Mouse (Mus musculus): ENCODE measurements around the gene Osbpl6. TPM values are rescaled to one million over a fixed set of nuclear protein-coding genes. Genes with fewer than 3 reads are reported as not detected.
A peak's percentile ranks its signal among the peaks of the same experiment; 100 is the strongest.

The Osbpl6 gene
- polyA plus RNA-seq, 1 experiment from 2014 or later = 49.4 TPM

DNA sequence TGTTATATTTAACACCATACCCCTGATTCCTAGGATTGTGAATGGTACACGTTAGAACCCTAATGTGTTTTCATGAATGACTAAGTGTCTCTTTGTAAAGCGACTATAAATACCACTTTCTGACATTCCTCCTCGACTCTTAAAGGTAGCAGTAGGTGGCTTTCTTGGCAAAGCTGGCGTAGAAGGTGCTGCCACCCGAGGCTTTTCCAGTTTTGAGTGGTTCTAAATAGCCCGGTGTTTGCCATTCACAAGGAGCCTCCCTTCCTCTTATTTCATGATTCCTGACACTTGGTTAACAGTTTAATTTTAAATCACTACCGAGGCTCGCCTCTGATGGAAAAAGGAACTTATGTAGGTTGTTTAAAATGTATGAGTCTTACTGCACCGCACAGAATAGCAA is 64.1 kb downstream of the Osbpl6 start:
- Histone ChIP-seq H3K36me3 (ENCODE audit: control insufficient read depth, insufficient read depth, low read length) (no peaks in the 10 kb centered on the region), H3K9me3 (ENCODE audit: control insufficient read depth, low read length) (no peaks in the 10 kb centered on the region), H3K4me2 (ENCODE audit: low read depth, low read length) (no peak overlapping the region), H3K27me3 (ENCODE audit: control insufficient read depth, insufficient read depth, low read length) (no peaks in the 10 kb centered on the region), H3K4me3 (ENCODE audit: low read depth, low read length) (no peak overlapping the region), H3K9ac (replicated peaks; ENCODE audit: low read depth, low read length) (no peak overlapping the region), H3K27ac (ENCODE audit: low read depth, low read length) (no peak overlapping the region), H3K4me1 (ENCODE audit: control insufficient read depth, insufficient read depth, low read length) (no peaks in the 10 kb centered on the region)
- 76% methylated on average over 9 of the region's 9 CpGs for WGBS
- ATAC-seq (ENCODE audit: low read depth) = no peak

DNA sequence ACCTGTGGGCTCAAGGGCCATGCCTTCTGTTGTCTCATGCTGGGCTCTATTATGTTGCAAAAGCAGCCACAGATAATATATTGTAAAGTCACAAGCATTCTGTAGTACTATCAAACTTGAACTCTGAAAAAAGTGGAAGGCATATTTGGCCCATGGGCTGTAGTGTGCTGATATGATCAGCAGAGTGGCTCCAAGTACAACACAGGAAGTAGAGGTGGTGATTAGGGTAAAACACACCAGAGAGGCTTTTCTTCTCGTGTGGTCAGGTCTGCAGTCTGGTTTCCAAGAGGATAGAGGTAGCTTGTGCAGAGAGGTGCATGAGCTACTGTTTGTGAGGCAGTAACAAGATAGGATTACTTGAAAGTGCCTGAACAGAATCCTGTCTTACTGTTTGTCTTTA is 69.5 kb downstream of the Osbpl6 start:
- Histone ChIP-seq H3K27me3 (ENCODE audit: control insufficient read depth, insufficient read depth, low read length) (no peaks in the 10 kb centered on the region), H3K9ac (replicated peaks; ENCODE audit: low read depth, low read length) (no peak overlapping the region), H3K4me2 (ENCODE audit: low read depth, low read length) (no peak overlapping the region), H3K36me3 (ENCODE audit: control insufficient read depth, insufficient read depth, low read length) (no peaks in the 10 kb centered on the region), H3K27ac (ENCODE audit: low read depth, low read length) (no peak overlapping the region), H3K9me3 (ENCODE audit: control insufficient read depth, low read length) (no peaks in the 10 kb centered on the region), H3K4me3 (ENCODE audit: low read depth, low read length) (no peak overlapping the region), H3K4me1 (ENCODE audit: control insufficient read depth, insufficient read depth, low read length) (no peaks in the 10 kb centered on the region)
- no peak for ATAC-seq (ENCODE audit: low read depth)
- 85% methylated on average over 1 of the region's 1 CpGs for WGBS

GRCm38 (mm10) chr2:76488764-76489163 is 82.5 kb downstream of the Osbpl6 start:
- no peak overlapping the region for H3K9ac ChIP-seq (replicated peaks; ENCODE audit: low read depth, low read length)
- no peak overlapping the region for H3K27ac ChIP-seq (ENCODE audit: low read depth, low read length)
- peaks cover 12% of the 10 kb centered on the region; the same call in 1 of the 2 replicates for H3K4me1 ChIP-seq (ENCODE audit: control insufficient read depth, insufficient read depth, low read length)
- H3K4me2 ChIP-seq (ENCODE audit: low read depth, low read length) = no peak overlapping the region
- no peak overlapping the region for H3K4me3 ChIP-seq (ENCODE audit: low read depth, low read length)
- H3K9me3 ChIP-seq (ENCODE audit: control insufficient read depth, low read length) = no peaks in the 10 kb centered on the region
- H3K27me3 ChIP-seq (ENCODE audit: control insufficient read depth, insufficient read depth, low read length) = no peaks in the 10 kb centered on the region
- H3K36me3 ChIP-seq (ENCODE audit: control insufficient read depth, insufficient read depth, low read length) = no peaks in the 10 kb centered on the region
- 82% methylated on average over 4 of the region's 4 CpGs for WGBS
- ATAC-seq (ENCODE audit: low read depth) = no peak

DNA sequence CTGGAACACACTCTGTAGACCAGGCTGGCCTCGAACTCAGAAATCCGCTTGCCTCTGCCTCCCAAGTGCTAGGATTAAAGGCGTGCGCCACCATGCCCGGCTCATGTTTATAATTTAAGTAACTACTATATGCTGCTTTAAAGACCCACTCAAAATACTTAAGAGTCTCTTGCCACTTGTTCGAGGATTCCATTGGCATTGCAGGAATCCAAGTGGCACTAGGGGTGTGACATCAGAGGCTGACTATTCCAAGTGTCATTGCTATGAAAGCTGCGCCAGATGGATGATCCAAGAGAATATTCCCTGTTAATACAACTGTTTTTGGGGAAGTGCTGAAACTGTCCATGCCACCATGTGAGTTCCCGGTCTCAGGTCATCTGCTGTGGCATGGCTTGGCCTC is 83.9 kb downstream of the Osbpl6 start:
- H3K36me3 ChIP-seq (ENCODE audit: control insufficient read depth, insufficient read depth, low read length) = no peaks in the 10 kb centered on the region
- WGBS = 98% methylated on average over 8 of the region's 8 CpGs
- no peaks in the 10 kb centered on the region for H3K27me3 ChIP-seq (ENCODE audit: control insufficient read depth, insufficient read depth, low read length)
- no peak overlapping the region for H3K4me2 ChIP-seq (ENCODE audit: low read depth, low read length)
- no peak for ATAC-seq (ENCODE audit: low read depth)
- no peak overlapping the region for H3K4me3 ChIP-seq (ENCODE audit: low read depth, low read length)
- H3K4me1 ChIP-seq (ENCODE audit: control insufficient read depth, insufficient read depth, low read length) = peaks cover 12% of the 10 kb centered on the region; the same call in 1 of the 2 replicates
- no peak overlapping the region for H3K27ac ChIP-seq (ENCODE audit: low read depth, low read length)
- no peak overlapping the region for H3K9ac ChIP-seq (replicated peaks; ENCODE audit: low read depth, low read length)
- H3K9me3 ChIP-seq (ENCODE audit: control insufficient read depth, low read length) = no peaks in the 10 kb centered on the region

DNA sequence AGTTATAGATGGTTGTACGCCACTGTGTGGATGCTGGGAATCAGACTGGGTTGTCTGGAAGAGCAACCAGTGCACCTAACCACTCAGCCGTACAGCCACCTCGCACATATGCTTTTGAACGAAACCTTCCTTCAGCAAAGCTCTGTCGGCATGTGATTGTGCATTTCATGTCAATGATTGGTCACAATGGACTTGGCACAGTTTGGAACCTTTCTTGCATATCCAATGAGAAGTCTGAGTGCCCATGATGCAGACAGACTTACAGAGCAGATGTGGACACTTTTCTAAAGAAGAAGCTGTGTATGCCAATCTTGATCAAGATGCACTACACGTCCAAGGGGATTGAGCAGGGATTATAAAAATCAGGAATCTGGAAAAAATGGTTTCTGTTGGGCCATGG is 85.1 kb downstream of the Osbpl6 start:
- Histone ChIP-seq H3K9ac (replicated peaks; ENCODE audit: low read depth, low read length) (no peak overlapping the region), H3K36me3 (ENCODE audit: control insufficient read depth, insufficient read depth, low read length) (no peaks in the 10 kb centered on the region), H3K27me3 (ENCODE audit: control insufficient read depth, insufficient read depth, low read length) (no peaks in the 10 kb centered on the region), H3K4me2 (ENCODE audit: low read depth, low read length) (no peak overlapping the region), H3K4me1 (ENCODE audit: control insufficient read depth, insufficient read depth, low read length) (peaks cover 12% of the 10 kb centered on the region; the same call in 1 of the 2 replicates), H3K4me3 (ENCODE audit: low read depth, low read length) (no peak overlapping the region), H3K27ac (ENCODE audit: low read depth, low read length) (peak overlapping the region; percentile 69), H3K9me3 (ENCODE audit: control insufficient read depth, low read length) (no peaks in the 10 kb centered on the region)
- 77% methylated on average over 6 of the region's 6 CpGs for WGBS
- ATAC-seq (ENCODE audit: low read depth) = no peak

GRCm38 (mm10) chr2:76492224-76492623 is 85.9 kb downstream of the Osbpl6 start:
- Histone ChIP-seq H3K9me3 (ENCODE audit: control insufficient read depth, low read length) (no peaks in the 10 kb centered on the region), H3K27me3 (ENCODE audit: control insufficient read depth, insufficient read depth, low read length) (no peaks in the 10 kb centered on the region), H3K27ac (ENCODE audit: low read depth, low read length) (peak overlapping the region; percentile 69), H3K9ac (replicated peaks; ENCODE audit: low read depth, low read length) (no peak overlapping the region), H3K4me1 (ENCODE audit: control insufficient read depth, insufficient read depth, low read length) (peaks cover 10% of the 10 kb centered on the region; the same call in 1 of the 2 replicates), H3K4me2 (ENCODE audit: low read depth, low read length) (no peak overlapping the region), H3K4me3 (ENCODE audit: low read depth, low read length) (no peak overlapping the region), H3K36me3 (ENCODE audit: control insufficient read depth, insufficient read depth, low read length) (no peaks in the 10 kb centered on the region)
- peak; percentile 52; the same call in 1 of the 2 replicates for ATAC-seq (ENCODE audit: low read depth)
- WGBS = 39% methylated on average over 7 of the region's 7 CpGs

DNA sequence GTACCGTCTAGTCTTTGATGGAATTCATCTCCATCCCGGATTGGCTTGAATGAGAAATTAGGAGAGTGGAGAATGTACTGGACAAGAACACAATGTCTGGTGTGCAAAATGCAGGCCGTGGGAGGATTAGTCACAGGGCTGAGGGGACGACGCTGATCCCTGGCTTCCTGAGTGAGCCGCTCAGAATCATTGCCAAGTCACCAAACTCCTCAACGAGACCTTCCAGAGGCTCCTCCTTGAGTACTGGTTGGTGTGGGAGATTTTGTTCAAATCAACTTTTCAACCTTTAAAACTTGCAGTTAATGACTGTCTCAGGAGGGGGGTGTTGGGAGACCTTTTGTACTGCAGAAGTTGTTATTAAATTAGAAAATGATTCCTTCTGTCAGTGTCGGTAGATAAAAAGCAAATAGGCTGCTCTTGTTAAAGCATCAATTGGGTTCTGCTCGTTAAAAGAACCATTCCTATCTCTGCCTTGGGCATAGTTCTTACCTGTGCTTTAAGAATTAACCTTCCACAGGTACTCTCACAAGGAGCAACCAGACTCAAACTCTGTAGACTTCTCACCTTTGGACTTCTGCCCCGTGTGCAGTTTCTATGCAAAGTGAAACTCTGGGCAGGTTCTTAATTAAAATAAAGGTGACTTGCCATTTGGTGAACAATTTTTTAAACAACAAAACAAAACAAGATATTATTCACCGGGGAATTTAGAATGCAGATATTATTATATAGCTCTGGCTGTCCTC is 89.9 kb downstream of the Osbpl6 start:
- WGBS = 89% methylated on average over 11 of the region's 11 CpGs
- no peaks in the 10 kb centered on the region for H3K27me3 ChIP-seq (ENCODE audit: control insufficient read depth, insufficient read depth, low read length)
- no peak overlapping the region for H3K9ac ChIP-seq (replicated peaks; ENCODE audit: low read depth, low read length)
- no peak for ATAC-seq (ENCODE audit: low read depth)
- H3K4me1 ChIP-seq (ENCODE audit: control insufficient read depth, insufficient read depth, low read length) = peaks cover 10% of the 10 kb centered on the region; the same call in 1 of the 2 replicates
- no peak overlapping the region for H3K4me2 ChIP-seq (ENCODE audit: low read depth, low read length)
- no peak overlapping the region for H3K27ac ChIP-seq (ENCODE audit: low read depth, low read length)
- no peak overlapping the region for H3K4me3 ChIP-seq (ENCODE audit: low read depth, low read length)
- no peaks in the 10 kb centered on the region for H3K9me3 ChIP-seq (ENCODE audit: control insufficient read depth, low read length)
- no peaks in the 10 kb centered on the region for H3K36me3 ChIP-seq (ENCODE audit: control insufficient read depth, insufficient read depth, low read length)

GRCm38 (mm10) chr2:76496749-76497140 is 90.4 kb downstream of the Osbpl6 start:
- no peak for ATAC-seq (ENCODE audit: low read depth)
- Histone ChIP-seq H3K9me3 (ENCODE audit: control insufficient read depth, low read length) (no peaks in the 10 kb centered on the region), H3K4me1 (ENCODE audit: control insufficient read depth, insufficient read depth, low read length) (peaks cover 6% of the 10 kb centered on the region; the same call in 1 of the 2 replicates), H3K4me2 (ENCODE audit: low read depth, low read length) (no peak overlapping the region), H3K27me3 (ENCODE audit: control insufficient read depth, insufficient read depth, low read length) (no peaks in the 10 kb centered on the region), H3K4me3 (ENCODE audit: low read depth, low read length) (no peak overlapping the region), H3K27ac (ENCODE audit: low read depth, low read length) (no peak overlapping the region), H3K9ac (replicated peaks; ENCODE audit: low read depth, low read length) (no peak overlapping the region), H3K36me3 (ENCODE audit: control insufficient read depth, insufficient read depth, low read length) (no peaks in the 10 kb centered on the region)
- WGBS = 89% methylated on average over 4 of the region's 4 CpGs

DNA sequence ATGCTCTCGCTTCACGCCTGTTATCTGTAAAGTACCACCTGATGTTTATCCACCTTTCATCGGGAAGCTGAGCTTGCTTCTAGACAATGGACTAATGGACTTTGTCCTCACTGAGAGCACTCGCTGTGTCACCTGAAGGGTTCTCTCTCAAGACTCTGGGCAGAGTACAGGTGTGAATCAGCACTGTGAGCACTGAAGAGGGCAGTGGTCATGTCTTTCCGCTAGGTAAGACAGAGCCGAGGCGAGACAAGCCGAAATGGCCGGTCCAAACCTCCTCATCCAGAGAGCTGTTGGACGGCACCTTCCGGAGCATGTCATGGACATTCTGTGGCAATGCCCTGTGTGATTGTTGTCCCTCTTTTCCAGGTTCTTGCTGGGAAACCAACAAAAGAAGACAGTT is 92.6 kb downstream of the Osbpl6 start:
- no peak for ATAC-seq (ENCODE audit: low read depth)
- no peaks in the 10 kb centered on the region for H3K9me3 ChIP-seq (ENCODE audit: control insufficient read depth, low read length)
- H3K4me3 ChIP-seq (ENCODE audit: low read depth, low read length) = no peak overlapping the region
- no peak overlapping the region for H3K9ac ChIP-seq (replicated peaks; ENCODE audit: low read depth, low read length)
- H3K4me2 ChIP-seq (ENCODE audit: low read depth, low read length) = no peak overlapping the region
- H3K4me1 ChIP-seq (ENCODE audit: control insufficient read depth, insufficient read depth, low read length) = no peaks in the 10 kb centered on the region
- no peaks in the 10 kb centered on the region for H3K27me3 ChIP-seq (ENCODE audit: control insufficient read depth, insufficient read depth, low read length)
- no peaks in the 10 kb centered on the region for H3K36me3 ChIP-seq (ENCODE audit: control insufficient read depth, insufficient read depth, low read length)
- WGBS = 95% methylated on average over 11 of the region's 11 CpGs
- H3K27ac ChIP-seq (ENCODE audit: low read depth, low read length) = no peak overlapping the region

Data from neural tube, embryonic 14.5 days (tissue).